Comparison of ENCODE assay signal across 7 mouse cellular contexts in the genomic region with DNA sequence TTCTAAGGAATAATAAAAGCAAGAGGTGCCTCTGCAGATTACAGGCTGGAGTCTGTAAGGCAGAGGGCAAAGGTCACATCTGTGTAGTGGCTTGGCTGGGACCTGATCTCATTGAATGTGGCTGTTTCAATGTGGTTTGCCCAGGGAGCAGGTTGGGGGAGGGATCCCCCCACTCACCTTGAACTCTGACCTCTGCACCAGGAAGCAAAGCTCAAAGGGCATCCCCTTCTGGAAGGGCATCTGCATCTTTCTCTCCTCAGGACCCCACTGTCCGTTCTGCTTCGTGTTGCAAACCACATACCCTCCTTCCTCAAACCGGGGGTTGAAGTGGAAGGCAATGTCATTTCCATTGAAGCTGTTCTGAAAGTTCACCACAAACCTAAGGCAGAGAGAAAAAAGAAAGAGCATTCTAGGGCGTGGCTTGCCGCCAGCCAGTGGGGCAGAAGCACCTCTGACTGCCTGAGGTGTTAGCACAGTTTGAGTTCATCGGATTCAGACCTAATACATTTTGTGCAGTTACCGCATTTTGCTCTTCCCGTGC.
A peak's percentile ranks its signal among the peaks of the same experiment; 100 is the strongest.
DNase-seq lines count a peak whose midpoint lies in the region.

No protein-coding gene starts in this region.

- DNase-seq in 3T3-L1 (ENCODE audit: low read depth, low spot score) = peak; percentile 13
- peak; percentile 38 for DNase-seq in CD4-positive, CD25-positive, alpha-beta regulatory T cell, adult 2 months (ENCODE audit: low read depth, low spot score)
- DNase-seq in forelimb bud, embryonic 11.5 days (ENCODE audit: low read depth, low spot score) = peak; percentile 33
- peak; percentile 34 for DNase-seq in mesoderm, embryonic 11.5 days (ENCODE audit: low read depth, low spot score)
- DNase-seq in cerebellum, postnatal 36 days = no peak
- no peak for DNase-seq in right cerebral cortex, postnatal 10 days (ENCODE audit: low spot score in 2 of 2)
- no peak for DNase-seq in B cell, adult 2 months

Comparison
In these comparisons a context has a peak if more than half of its experiments do, and no peak if none do; other contexts are left out.
1. DNase-seq: peak in 3T3-L1 (single experiment), CD4-positive, CD25-positive, alpha-beta regulatory T cell, adult 2 months (single experiment), forelimb bud, embryonic 11.5 days (single experiment) and mesoderm, embryonic 11.5 days (single experiment); none in cerebellum, postnatal 36 days (0 of 2), right cerebral cortex, postnatal 10 days (0 of 2) and B cell, adult 2 months (0 of 2).